Mouse (Mus musculus) mature B cell (primary cell): Measurements from ENCODE around the gene Fam81a.

Source experiments
- in situ Hi-C: fragments of 300-500 bp; cut with MboI; formaldehyde crosslinking; loops from 2 replicates; pipeline ENCODE4 v1.14.3; 2019

Fam81a gene

DNA sequence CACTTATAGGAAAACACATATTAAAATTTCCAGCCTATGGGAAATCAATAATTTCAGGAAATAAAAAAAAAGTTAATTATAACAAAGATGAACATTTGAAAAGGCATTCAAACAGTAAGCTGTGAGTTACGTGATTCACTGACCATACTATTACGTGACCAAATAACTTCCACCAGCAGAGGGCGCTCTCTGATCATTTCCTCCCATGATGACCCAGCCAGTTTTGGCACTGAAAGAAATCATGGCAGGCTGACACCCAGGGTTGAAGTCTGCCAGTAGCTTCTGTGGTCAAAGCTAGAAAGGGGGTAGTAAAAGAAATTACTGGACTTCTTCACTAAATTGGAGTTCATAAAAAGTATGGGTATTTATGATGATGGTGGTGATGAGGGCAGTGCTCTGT lies 33.1 kb downstream of the Fam81a start:
- in situ Hi-C loops, result no loop called here

DNA sequence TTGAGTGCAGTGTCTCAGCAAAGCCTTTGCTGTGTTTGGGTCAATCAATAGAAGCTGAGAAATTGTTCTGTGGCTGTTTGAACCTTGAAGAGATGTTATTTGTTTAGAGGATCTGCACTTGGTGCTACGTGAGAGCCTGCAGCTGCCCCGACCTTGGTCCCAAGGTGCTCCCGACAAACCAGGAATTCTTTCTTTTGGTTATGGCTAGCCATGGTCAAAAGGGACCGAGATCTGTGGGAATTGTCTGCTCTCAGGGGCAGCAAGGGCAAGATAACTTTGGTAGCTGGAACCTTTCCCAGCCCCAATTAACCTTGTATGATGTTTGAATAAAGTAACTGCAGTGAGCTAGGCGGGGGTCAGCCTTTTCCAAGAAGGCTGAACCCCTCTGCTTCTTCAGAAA lies 34.2 kb downstream of the Fam81a start:
- in situ Hi-C loops, result no loop called here

DNA sequence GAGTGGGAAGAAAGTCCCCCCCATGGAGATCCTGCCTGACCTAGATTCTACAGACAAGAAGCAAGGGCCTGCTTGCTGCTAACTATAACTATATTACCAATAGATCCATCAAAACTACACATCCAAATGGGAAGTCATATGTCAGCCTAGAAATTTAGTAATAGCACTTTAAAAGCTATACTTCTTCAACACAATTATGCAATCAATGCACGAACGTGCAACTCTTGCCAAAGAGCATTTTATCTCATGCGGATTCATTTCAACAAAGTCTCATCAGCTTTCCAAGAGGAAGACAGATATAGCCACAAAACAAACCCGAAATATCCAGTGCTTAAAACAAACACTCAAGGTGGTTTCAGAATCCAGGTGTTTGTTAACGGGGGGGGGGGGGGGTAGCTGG lies 36.8 kb downstream of the Fam81a start:
- in situ Hi-C loops, result no loop called here

DNA sequence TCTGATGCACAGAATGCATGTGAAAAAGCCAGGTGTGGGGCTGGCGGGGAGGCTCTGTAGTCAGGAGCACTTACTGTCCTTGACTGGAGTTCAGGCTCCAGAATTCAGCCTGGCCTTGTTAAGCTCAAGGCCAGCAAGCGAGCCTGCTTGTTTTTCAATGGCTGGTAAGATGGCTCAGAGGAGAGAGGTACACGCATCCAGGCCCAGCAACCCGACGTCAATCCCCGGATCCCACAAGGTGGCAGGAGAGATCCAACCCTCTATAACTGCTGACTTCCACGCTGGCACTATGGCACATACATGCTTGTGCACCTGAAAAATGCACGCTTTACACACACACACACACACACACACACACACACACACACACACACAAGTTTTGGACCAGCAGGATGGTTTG lies 39.3 kb downstream of the Fam81a start:
- in situ Hi-C loops, result no loop called here

DNA sequence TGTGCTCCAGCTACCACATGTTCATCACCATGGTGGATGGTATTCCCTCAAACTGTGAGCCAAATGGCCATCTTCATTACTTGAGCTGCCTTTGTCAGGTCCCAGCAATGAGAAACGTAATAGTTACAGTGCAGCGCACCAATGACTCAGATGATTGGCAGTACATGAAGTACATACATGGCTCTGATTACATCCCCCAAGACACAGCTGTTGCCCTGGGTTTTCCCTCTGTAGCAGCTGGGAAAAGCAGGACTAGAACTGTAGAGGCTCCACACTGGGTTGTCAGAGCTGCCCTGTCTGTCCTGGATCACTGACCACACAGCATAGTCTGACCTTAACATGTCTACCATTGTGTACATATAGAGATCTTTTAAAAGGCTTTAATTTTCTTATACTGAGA lies 44.8 kb downstream of the Fam81a start:
- in situ Hi-C loops, result no loop called here

DNA sequence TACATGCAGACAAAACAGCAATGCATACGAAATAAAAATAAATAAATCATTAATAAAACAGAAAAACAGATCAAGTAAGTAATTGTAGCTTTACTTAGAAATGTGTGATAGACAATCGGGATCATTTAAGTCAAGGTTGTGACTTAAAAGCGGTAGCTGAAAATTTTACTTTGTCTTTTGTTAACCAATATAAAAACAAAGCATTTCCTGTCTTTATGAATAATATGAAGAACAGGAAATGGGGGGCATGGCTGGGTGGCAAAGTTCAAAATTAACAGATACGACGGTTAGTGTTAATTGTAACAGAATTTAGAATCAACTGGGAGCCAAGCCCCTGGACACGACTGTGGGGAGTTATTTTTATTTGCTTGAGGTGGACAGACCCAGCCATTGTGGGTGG lies 47.3 kb downstream of the Fam81a start:
- in situ Hi-C loops, result no loop called here

DNA sequence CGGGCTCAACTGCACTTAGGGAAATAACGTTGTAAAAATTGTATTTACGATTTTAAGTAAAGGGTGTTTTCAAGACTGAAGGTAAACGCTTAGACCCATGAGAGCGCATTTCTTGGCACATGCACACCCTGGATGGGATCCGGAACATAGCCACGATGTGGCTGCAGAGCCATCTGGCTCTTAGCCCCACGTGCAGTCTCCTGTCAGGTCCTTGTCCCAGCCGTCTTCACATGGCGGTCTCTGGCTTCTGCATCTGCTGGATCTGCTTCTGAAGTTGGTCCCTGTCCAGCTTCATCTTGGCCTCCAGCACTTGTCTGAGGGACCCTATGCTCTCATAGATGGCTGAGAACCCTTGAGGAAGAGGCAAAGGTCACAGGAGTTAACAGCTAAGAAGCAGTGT lies 51.8 kb downstream of the Fam81a start:
- in situ Hi-C loops, result no loop called here

DNA sequence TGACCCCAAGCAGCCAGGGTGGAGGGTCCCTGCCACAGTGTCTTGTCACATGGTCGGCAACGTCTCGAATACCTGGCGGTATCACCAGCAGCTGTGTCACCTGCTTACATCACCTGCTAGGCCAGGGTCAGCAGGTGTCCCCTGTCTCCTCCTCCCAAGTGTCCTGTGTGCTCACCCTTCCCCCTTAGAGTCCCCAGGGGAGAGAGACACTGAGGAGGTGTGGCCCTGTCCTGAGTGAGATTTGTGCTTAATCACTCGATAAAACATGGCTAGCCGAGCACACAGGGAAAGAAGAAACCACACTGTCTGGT lies 53.6 kb downstream of the Fam81a start:
- in situ Hi-C loops, result no loop called here

DNA sequence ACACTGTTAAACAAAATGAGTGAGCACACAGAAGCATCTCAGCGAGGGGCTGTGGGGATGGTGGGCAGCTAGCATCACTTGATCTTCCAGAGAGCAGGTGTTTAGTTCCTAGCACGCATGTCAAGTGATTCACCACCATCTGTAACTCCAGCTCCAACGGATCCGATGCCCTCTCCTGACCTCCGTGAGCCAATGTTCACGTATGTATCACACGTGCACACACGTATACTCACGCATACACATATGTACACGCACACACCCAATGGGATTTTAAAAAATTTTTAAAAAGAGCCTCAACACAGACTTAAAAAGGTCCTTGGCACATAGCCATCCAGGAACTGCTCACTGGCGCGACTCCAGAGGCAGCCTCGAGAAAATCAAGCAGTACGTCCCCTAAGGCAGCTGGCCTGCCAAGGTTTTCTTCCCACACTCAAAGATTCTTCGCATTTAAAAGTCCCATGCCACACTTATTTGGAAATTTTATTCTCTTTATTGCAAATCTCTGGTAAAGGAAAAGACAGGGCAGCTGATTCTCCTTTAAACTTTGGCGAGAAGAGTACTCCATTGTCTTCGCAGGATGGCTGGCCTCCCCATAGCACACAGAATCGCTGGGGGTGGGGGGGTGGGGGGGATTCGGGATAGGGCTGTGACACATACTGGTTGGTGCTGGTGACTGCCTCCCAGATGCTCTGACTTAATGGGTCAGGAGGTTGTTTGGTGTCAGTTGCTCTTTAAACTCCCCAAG lies 54.1 kb downstream of the Fam81a start:
- in situ Hi-C loops, result no loop called here

DNA sequence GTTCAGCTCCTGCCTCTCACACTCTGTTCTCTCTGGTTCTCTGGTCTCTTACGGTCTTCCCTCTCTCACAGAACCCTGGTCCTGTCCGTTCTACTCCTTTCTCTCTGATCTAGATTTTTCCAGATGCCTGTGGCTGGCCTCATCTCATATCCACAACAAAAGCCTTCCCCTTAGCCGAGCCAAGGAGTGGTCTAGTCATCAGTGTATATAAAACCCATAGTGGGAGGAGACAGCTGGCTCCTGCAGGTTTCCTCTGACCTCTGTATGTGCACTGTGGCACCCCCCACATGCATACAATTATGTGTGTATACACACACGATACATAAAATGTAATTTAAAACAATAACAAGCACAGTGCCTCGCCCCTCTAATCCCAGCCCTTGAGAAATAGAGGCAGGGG lies 55.0 kb downstream of the Fam81a start:
- in situ Hi-C loops, result no loop called here

DNA sequence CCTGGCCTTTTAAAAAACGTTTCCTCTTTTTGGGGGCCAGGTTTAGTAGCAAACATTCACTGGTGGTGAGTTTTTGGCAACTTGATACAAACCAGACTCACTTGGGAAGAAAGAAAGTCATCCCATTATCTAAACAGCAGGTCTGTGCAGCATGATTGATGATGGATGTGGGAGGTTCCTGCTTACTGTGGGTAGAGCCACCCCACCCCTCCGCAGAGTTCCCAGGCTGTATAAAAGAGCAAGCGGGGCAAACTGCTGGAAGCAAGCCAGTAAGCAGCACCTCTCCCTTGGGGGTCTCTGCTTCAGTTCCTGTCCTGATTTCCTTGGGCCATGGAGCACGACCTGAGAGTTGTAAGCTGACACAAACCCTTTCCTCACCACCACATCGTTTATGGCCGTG lies 56.3 kb downstream of the Fam81a start:
- in situ Hi-C loops, result no loop called here

DNA sequence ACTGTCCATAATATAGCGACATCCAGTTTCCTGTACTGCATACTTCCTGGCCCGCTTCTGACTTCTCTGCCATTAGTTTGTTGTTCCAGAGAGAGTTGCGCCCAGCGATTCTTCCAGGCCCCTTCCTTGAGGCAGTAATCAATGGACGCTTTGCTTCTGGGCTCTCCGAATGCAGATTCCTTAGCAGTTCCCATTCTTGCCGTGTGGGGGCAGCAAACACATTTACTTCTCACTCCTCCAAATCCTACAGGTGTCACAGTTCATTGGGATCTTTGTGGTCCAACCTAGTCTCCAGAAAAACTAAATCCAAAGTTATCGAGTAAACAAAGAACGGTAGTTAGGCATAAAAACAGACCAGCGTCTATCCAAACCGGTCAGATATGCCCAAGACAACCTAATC lies 58.3 kb downstream of the Fam81a start:
- in situ Hi-C loops, result loop anchor here (5.0 kb wide), 1 partner anchor 57 kb away; no protein-coding TSS in a partner anchor

DNA sequence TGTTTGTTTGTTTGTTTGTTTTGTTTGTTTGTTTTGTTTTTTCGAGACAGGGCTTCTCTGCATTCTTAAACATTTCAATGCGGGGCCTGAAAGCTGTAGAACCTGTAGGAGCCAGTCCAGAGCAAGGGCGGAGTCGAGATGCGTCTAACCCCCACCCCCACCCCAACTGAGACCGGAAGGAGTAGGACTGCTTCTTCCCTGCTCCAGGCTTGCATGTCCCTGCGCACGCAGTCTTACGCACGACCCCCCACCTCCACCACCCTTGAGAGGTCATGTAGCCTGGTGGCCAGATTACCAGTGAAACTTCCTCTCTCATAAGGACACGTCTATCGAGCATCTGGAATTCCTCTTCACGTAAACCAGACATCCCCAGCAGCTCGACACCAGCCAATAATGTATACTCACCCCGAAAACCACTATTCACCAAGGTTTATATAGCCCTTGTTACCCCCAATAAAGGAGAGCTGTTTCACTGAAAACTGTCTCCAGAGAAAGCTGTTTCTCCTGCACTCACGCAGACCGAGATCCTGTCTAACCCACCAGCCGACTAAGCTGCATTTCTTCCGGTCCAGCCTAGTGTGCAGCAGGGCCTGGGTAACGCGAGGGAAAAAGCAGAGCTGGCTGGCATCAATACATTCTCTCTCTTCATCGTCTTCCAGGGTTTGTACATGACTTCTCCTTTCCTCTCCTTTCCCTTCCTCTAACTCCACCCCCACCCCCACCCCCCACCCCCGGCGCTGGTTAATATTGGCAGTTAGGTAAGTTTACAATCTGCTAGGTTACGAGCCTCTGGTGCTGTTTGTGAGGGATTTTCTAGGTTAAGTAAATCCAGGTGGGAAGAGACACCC lies 59.8 kb downstream of the Fam81a start:
- in situ Hi-C loops, result loop anchor here (5.0 kb wide), 1 partner anchor 55 kb away; no protein-coding TSS in a partner anchor

DNA sequence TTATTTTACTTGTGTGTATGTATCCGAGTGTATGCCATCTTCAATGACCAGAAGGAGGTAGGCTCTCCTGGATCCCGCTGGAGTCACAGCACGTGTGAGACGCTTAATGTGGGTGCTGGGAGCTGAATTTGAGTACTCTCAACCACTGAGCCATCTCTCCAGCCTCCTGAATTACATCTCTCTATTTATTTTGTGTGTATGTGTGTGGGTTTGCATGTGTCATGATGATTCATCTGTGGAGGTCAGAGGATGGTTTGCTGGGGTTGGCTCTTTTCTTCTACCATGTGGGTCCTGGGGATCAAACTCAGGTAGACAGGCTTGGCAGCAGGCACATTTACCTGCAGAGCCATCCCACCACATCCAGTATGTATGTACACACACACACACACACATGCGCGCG lies 60.6 kb downstream of the Fam81a start:
- in situ Hi-C loops, result loop anchor here (5.0 kb wide), 1 partner anchor 54 kb away; no protein-coding TSS in a partner anchor

DNA sequence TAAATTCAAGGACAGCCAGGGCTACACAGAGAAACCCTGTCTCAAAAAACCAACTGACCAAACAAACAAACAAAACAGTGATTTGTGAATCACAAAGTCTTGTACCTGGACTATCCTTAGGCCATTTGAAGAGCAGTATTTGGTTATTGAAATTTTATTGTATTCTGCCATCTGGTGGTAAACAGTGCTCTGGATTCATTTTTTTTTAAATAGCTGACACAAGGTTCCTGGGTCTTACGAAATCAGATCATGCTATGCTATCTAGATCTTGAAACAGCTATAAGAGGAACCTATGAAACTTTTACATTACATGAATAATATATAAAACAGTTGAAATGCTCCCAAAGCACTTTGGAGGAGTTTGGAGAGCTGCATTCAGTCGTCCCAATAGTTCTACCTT lies 61.4 kb downstream of the Fam81a start:
- in situ Hi-C loops, result loop anchor here (5.0 kb wide), 1 partner anchor 54 kb away; no protein-coding TSS in a partner anchor

DNA sequence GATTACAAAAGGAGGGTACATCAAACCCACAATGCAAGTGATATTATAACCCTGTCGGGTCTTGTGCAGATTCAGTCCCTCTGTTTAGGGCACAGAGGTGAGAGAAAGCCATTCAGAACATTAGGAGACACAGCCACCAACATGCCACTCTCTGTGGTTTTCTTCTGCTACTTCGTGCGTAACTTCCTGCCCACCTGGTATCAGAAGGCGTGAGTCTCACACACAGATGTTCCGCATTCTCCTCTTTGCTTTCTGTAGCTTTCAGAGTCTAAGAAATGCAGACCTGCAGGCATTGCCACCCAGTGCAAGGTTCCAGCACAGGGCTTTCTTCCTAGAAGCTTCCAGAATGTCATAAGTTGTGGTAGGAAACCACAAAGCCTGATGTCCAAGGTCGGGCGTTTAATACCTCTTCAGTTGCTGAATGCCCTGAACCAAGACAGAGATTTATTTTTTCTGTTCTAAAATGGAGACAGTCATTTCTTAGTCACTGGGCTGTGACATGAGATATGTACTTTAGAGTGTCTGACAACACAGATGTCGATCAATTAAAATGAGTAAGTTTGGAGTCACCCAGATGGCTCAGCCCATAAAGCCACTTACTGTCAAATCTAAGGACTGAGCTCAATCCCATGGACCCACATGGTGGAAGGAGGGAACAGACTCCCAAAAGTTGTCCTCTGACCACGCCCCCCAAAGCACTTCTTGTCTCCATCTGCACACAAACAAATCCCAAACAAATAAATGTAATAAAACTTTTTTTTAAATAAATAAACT lies 62.1 kb downstream of the Fam81a start:
- in situ Hi-C loops, result loop anchor here (5.0 kb wide), 1 partner anchor 53 kb away; no protein-coding TSS in a partner anchor

DNA sequence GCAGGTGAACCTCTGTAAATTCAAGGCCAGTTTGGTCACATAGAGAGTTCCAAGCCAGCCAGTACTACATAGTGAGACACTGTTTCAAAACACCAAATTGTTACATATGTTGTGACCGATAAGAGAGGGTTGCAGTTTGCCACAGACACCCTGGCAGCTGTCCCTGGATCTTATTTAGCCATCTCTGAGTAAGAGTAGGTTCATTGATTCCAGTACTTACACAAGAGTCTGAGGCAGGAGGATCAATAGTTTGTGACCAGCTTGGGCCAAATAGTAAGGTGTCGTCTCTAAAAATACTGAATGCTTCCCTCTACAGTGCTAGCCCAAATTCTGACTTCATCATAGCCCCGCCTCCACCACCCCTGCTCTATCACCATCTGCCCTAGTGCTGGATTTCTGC lies 64.3 kb downstream of the Fam81a start:
- in situ Hi-C loops, result no loop called here

DNA sequence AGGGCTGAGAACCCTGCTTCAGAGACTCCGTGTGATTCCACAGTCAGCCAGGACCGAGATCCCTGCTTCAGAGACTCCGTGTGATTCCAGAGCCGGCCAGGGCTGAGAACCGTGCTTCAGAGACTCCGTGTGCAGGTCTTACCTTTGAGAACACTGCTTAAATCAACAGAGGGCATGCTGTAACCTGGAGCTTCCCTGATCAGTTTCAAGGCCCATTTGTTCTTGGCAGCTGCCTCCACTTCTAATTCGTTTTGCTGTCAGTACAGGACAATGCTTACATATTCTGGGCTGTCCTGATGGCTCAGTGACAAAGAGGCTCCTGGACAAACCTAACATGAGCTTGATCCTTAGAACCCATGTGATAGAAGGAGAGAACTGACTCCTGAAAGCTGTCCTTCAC lies 65.2 kb downstream of the Fam81a start:
- in situ Hi-C loops, result no loop called here

DNA sequence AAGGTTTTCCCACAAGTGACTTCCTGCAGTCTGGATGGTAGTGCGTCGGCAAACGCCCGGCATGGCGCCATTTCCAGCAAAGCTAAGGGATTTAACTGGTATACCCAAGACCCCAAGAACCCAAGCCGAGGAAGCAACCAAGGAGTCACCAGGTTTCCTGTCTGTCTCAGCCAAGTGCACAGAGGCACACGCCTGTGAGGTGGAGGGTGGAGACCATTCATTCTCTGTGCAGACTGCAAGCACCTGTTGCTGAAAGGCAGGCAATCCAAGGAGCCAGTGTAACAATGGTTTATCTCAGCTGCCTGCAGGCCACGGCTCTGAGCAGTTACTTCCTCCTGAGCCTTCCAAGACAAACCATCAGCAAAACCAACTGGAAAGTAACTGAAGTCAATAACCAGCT lies 70.0 kb downstream of the Fam81a start:
- in situ Hi-C loops, result no loop called here

DNA sequence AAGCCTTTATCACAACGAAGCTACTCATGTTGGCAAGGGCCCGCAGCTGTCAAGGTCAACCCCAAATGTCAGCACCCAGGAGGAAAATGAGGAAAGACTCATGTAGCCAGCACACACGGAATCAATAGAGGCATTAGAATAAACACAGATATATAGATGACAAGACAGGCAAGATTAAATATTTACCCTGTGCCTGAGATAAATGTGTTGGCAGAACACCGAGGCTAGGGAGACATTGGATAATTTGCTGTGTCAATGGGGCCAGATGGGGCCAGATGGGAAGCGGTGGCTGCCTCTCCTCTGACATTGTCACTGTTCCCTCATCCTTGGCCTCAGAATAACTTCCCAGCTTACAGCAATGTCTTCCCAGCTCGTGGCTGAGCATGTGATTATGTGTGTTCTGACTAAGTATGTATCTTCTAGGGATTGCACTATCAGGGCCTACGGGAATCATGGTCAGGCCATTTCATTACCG lies 72.4 kb downstream of the Fam81a start:
- in situ Hi-C loops, result no loop called here

DNA sequence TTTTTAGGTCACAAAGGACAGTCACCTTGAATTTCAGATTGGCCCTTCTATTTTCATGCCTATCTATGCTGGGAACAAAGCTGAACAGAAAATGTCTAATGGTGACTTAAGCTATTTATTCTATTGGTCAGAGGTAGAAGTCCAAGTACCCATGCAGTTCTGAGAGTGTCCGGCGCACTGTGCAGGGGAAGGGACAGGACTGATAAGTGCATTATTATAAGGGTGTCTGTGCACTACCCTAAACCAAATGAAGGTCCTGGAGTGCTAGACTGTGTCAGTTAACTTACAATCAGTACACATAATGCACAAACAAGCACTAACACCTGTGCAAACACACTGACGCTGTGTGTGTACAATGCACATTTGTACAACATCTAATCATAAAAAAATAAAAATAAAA lies 74.9 kb downstream of the Fam81a start:
- in situ Hi-C loops, result no loop called here

DNA sequence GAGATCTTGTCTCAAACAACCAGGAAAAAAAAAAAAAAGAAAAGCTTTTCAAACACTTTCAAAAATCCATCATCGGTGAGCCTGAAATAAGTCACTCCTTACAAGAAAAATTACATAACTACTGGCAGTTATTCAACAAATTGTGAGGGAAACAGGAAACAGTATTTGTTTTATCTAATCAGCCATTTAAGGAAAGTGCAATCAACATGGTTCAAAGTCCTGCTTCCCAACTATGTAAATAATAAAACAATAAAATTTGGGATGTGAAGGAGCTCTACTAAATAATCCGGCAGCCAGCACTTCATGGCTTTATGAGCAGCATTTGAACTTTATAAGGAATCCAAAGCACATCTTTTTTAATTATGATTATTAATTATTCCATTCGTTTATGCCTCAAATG lies 80.3 kb downstream of the Fam81a start:
- in situ Hi-C loops, result no loop called here
